Mouse (Mus musculus) kidney, adult 2 months (tissue): Measurements from ENCODE around the gene Atg4a.

Experiments
- CTCF ChIP-seq: fragments of 200-500 bp; conservative IDR thresholded peaks from 2 replicates; pipeline ENCODE4 v1.5.1; 2011; ENCODE audit warnings: low read depth, mild to moderate bottlenecking, control low read depth, low read length, moderate library complexity, mixed read lengths; ENCODE audit not compliant: insufficient read depth, insufficient read length
- POLR2A ChIP-seq: fragments of 200-500 bp; IDR thresholded peaks from one replicate; pipeline ENCODE4 v1.6.1; 2011; ENCODE audit warnings: low read depth, low read length, control low read depth

DNA sequence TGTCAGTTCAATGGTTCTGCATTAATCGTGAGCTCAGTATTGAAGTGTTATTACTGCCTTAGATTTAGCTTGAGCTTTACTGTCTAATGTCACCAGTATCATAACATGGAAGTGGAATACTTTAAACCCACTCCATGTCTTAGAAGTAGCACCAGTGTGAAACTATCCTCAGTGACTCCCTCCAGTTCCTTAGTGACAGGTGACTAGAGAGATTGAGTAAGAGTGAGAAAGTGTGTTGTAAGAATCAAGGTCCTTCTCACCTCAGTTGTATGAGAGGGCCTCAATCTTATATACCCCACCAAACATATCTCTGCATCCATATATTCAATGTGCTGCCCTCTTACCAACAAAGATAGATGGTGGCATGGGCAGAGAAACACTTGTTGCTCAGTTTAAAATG lies 22.2 kb downstream of the Atg4a start:
- TF ChIP-seq CTCF (no peak), POLR2A (no peak)
